In the genomic region with DNA sequence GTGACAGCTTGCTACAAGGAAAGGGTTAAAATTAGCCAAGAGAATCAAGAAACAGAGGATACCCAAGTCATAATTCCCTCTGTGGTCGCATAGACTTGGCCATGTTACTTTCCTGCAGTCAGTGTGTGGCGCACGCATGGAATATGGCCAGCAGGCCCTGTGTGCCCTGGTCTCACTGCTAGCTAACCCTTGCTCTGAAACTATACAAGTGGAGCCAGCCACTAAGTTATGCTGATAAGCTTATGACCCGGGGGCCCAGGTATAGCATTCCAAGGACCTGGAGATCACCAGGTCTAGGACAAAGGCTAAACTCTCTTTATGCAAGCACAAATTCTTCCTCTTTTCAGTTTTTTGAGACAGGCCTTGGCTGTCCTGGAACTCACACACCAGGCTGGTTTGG, we compare ENCODE assay signal across 24 mouse cellular contexts. TPM values are rescaled to one million over a fixed set of nuclear protein-coding genes. Genes with fewer than 3 reads are reported as not detected.
DNase-seq lines count a peak whose midpoint lies in the region; ATAC-seq and TF ChIP-seq lines count a peak whose summit lies in the region.
"Had no signal": no experiment of that assay in that cellular context is flagged by ENCODE, and none has a peak within 500 bp of the region (broad histone marks: within the 10 kb centered on the region; RNA-seq: fewer than 3 reads in every experiment).

No protein-coding gene starts in this region.

- no peak overlapping the region for H3K4me3 ChIP-seq in gastrocnemius, adult 2 months
- H3K4me3 ChIP-seq in liver, adult 2 months (ENCODE audit: insufficient read depth, low read depth, low read length): no peak overlapping the region
- no peak overlapping the region for H3K4me3 ChIP-seq in intestine, embryonic 15.5 days (replicated peaks)
- H3K4me3 ChIP-seq in intestine, postnatal 0 days (ENCODE audit: low read depth, low read length): no peak overlapping the region
- H3K4me3 ChIP-seq in midbrain, embryonic 10.5 days: no peak overlapping the region
- H3K4me3 ChIP-seq: embryonic facial prominence, embryonic 10.5 days; embryonic facial prominence, embryonic 12.5 days; forebrain, embryonic 13.5 days had no signal

- no peak overlapping the region for H3K4me2 ChIP-seq in intestine, embryonic 15.5 days (replicated peaks)
- no peak overlapping the region for H3K4me2 ChIP-seq in intestine, postnatal 0 days (replicated peaks; ENCODE audit: low read depth)
- H3K4me2 ChIP-seq: embryonic facial prominence, embryonic 12.5 days; forebrain, embryonic 13.5 days had no signal

- no peak for TF ChIP-seq CTCF in gastrocnemius, adult 2 months (IDR thresholded peaks at IDR 0.05)
- TF ChIP-seq CTCF in liver, adult 2 months (IDR thresholded peaks at IDR 0.05; ENCODE audit: low read depth, low read length): no peak
- TF ChIP-seq CTCF in intestine, postnatal 0 days (IDR thresholded peaks at IDR 0.05; ENCODE audit: low read depth): no peak

- peaks cover 30% of the 10 kb centered on the region for H3K4me1 ChIP-seq in liver, adult 2 months (ENCODE audit: control insufficient read depth, insufficient read depth, low read length)
- no peaks in the 10 kb centered on the region for H3K4me1 ChIP-seq in intestine, embryonic 15.5 days (replicated peaks)
- H3K4me1 ChIP-seq in intestine, postnatal 0 days (replicated peaks; ENCODE audit: control insufficient read depth, insufficient read depth, low read length): no peaks in the 10 kb centered on the region
- no peaks in the 10 kb centered on the region for H3K4me1 ChIP-seq in midbrain, embryonic 10.5 days
- H3K4me1 ChIP-seq: embryonic facial prominence, embryonic 12.5 days; forebrain, embryonic 13.5 days had no signal

- no peaks in the 10 kb centered on the region for H3K27me3 ChIP-seq in liver, adult 2 months (ENCODE audit: control insufficient read depth, insufficient read depth, low read length)
- H3K27me3 ChIP-seq in intestine, embryonic 15.5 days (replicated peaks): no peaks in the 10 kb centered on the region
- H3K27me3 ChIP-seq in intestine, postnatal 0 days (replicated peaks; ENCODE audit: control insufficient read depth, insufficient read depth, low read length): no peaks in the 10 kb centered on the region
- H3K27me3 ChIP-seq in midbrain, embryonic 10.5 days (ENCODE audit: low read depth, poor library complexity, severe bottlenecking): no peaks in the 10 kb centered on the region
- H3K27me3 ChIP-seq: CH12.LX; embryonic facial prominence, embryonic 12.5 days; forebrain, embryonic 13.5 days; Patski had no signal

- intact Hi-C loops in gastrocnemius, adult 2 months (cut with DNase I): no loop called here

- no peaks in the 10 kb centered on the region for H3K9me3 ChIP-seq in intestine, embryonic 15.5 days
- H3K9me3 ChIP-seq in intestine, postnatal 0 days (ENCODE audit: control insufficient read depth): no peaks in the 10 kb centered on the region
- H3K9me3 ChIP-seq in midbrain, embryonic 10.5 days (replicated peaks): no peaks in the 10 kb centered on the region
- H3K9me3 ChIP-seq: embryonic facial prominence, embryonic 10.5 days; embryonic facial prominence, embryonic 12.5 days; forebrain, embryonic 13.5 days; G1E had no signal

- H3K27ac ChIP-seq in gastrocnemius, adult 2 months: no peak overlapping the region
- H3K27ac ChIP-seq in liver, adult 2 months (replicated peaks; ENCODE audit: insufficient read depth, low read depth, low read length): peak overlapping the region; percentile 29
- H3K27ac ChIP-seq in intestine, embryonic 15.5 days: no peak overlapping the region
- peak overlapping the region; percentile 73 for H3K27ac ChIP-seq in intestine, postnatal 0 days (ENCODE audit: low read depth, low read length)
- no peak overlapping the region for H3K27ac ChIP-seq in midbrain, embryonic 10.5 days (replicated peaks)
- H3K27ac ChIP-seq: embryonic facial prominence, embryonic 10.5 days; embryonic facial prominence, embryonic 12.5 days; forebrain, embryonic 13.5 days had no signal

- no peak for TF ChIP-seq POLR2A in liver, adult 2 months (IDR thresholded peaks at IDR 0.05; ENCODE audit: extremely low read depth, insufficient read depth, low read length)

- no peak overlapping the region for H3K9ac ChIP-seq in liver, adult 2 months (ENCODE audit: low read depth, low read length)
- no peak overlapping the region for H3K9ac ChIP-seq in intestine, embryonic 15.5 days
- H3K9ac ChIP-seq in intestine, postnatal 0 days (ENCODE audit: low read depth, low read length): no peak overlapping the region
- H3K9ac ChIP-seq: embryonic facial prominence, embryonic 12.5 days; forebrain, embryonic 13.5 days had no signal

- DNase-seq in gastrocnemius, adult 2 months: peak; percentile 11
- no peak for DNase-seq in gastrocnemius, postnatal 25 days
- DNase-seq in liver, adult 2 months (ENCODE audit: extremely low read depth, low read depth, low spot score): peak; percentile 66
- DNase-seq in liver: no peak
- DNase-seq in midbrain, embryonic 10.5 days (ENCODE audit: low spot score): no peak
- DNase-seq: adrenal gland, adult 8-10 months; adrenal gland, postnatal 14 days; adrenal gland, postnatal 36 days; B cell, adult 2 months; cerebellum, adult 11-12 months; cerebellum, adult 2 months; cerebellum, adult 9-10 months; cerebellum, postnatal 10 days; cerebellum, postnatal 25 days had no signal

- ATAC-seq in intestine, embryonic 15.5 days: 0 out of 2 replicates have a peak, but pooled peaks have one; percentile 37
- ATAC-seq in intestine, postnatal 0 days: peak; percentile 62
- ATAC-seq: activated CD4-positive, CD25-positive, alpha-beta regulatory T cell, adult 4 months; CD4-positive, CD25-positive, alpha-beta regulatory T cell, adult 4 months; forebrain, embryonic 13.5 days; Patski had no signal

- 42% methylated on average over 4 of the region's 4 CpGs for WGBS in liver, adult 2 months
- 88% methylated on average over 4 of the region's 4 CpGs for WGBS in intestine, embryonic 15.5 days
- 60% methylated on average over 4 of the region's 4 CpGs for WGBS in intestine, postnatal 0 days
- WGBS in midbrain, embryonic 10.5 days: 95% methylated on average over 4 of the region's 4 CpGs

- H3K36me3 ChIP-seq in liver, adult 2 months (ENCODE audit: control insufficient read depth, insufficient read depth, low read length): peaks cover 25% of the 10 kb centered on the region
- H3K36me3 ChIP-seq in intestine, embryonic 15.5 days: peaks cover 13% of the 10 kb centered on the region
- peaks cover 39% of the 10 kb centered on the region for H3K36me3 ChIP-seq in intestine, postnatal 0 days (ENCODE audit: control insufficient read depth, insufficient read depth)
- H3K36me3 ChIP-seq in midbrain, embryonic 10.5 days: peaks cover 90% of the 10 kb centered on the region

- peaks cover 4% of the 10 kb centered on the region; the same call in 1 of the 2 replicates for H3K79me2 ChIP-seq in liver, adult 2 months (ENCODE audit: control insufficient read depth, insufficient read depth, low read length)

RNA-seq across cellular contexts. Expression of a gene that starts 11.7 kb away (rescaled TPM):
- total RNA-seq in gastrocnemius, adult 2 months (2021): 10 to 100 TPM; 18.7 to 19.3 TPM
- total RNA-seq in gastrocnemius, postnatal 25 days (2021): 10 to 100 TPM; 13.3 to 13.9 TPM
- 27.8 and 33.6 TPM in 2 replicates for total RNA-seq in liver, adult 2 months (2014; rRNA removed)
- polyA plus RNA-seq in liver, adult 2 months (2012; rRNA removed): 11.8 and 14.7 TPM in 2 replicates
- polyA plus RNA-seq in intestine, embryonic 15.5 days (2015; fragmentation: Nextera tagmentation; extraction: Ambion mirVana): 34.1 and 38.7 TPM in 2 replicates
- polyA plus RNA-seq in intestine, postnatal 0 days (2015; fragmentation: Nextera tagmentation; extraction: Ambion mirVana): 39.5 and 41.6 TPM in 2 replicates
- 63.8 and 65.9 TPM in 2 replicates for polyA plus RNA-seq in midbrain, embryonic 10.5 days (2016; fragmentation: Nextera tagmentation; extraction: Ambion mirVana)

RNA-seq across cellular contexts. Expression of a gene that starts 11.8 kb away (rescaled TPM):
- 10 to 100 TPM in 1 of 2 experiments, 1 to 10 TPM in 1; 9.3 to 13.2 TPM for total RNA-seq in gastrocnemius, adult 2 months (2021)
- total RNA-seq in gastrocnemius, postnatal 25 days (2021): 10 to 100 TPM in 1 of 2 experiments, 1 to 10 TPM in 1; 9.4 to 10.1 TPM
- 683 and 898 TPM in 2 replicates for total RNA-seq in liver, adult 2 months (2014; rRNA removed)
- polyA plus RNA-seq in liver, adult 2 months (2012; rRNA removed): 622 and 696 TPM in 2 replicates
- 51.4 and 65.0 TPM in 2 replicates for polyA plus RNA-seq in intestine, embryonic 15.5 days (2015; fragmentation: Nextera tagmentation; extraction: Ambion mirVana)
- 148 and 182 TPM in 2 replicates for polyA plus RNA-seq in intestine, postnatal 0 days (2015; fragmentation: Nextera tagmentation; extraction: Ambion mirVana)
- 33.3 and 36.0 TPM in 2 replicates for polyA plus RNA-seq in midbrain, embryonic 10.5 days (2016; fragmentation: Nextera tagmentation; extraction: Ambion mirVana)

RNA-seq across cellular contexts. Expression of a gene that starts 32.3 kb away (rescaled TPM):
- 1 to 10 TPM; 3.7 to 5.4 TPM for total RNA-seq in gastrocnemius, adult 2 months (2021)
- 1 to 10 TPM; 5.8 to 7.7 TPM for total RNA-seq in gastrocnemius, postnatal 25 days (2021)
- total RNA-seq in liver, adult 2 months (2014; rRNA removed): 15.6 and 20.1 TPM in 2 replicates
- 9.3 and 10.8 TPM in 2 replicates for polyA plus RNA-seq in liver, adult 2 months (2012; rRNA removed)
- polyA plus RNA-seq in intestine, embryonic 15.5 days (2015; fragmentation: Nextera tagmentation; extraction: Ambion mirVana): 53.4 and 59.8 TPM in 2 replicates
- 28.7 and 29.3 TPM in 2 replicates for polyA plus RNA-seq in intestine, postnatal 0 days (2015; fragmentation: Nextera tagmentation; extraction: Ambion mirVana)
- 57.5 and 60.4 TPM in 2 replicates for polyA plus RNA-seq in midbrain, embryonic 10.5 days (2016; fragmentation: Nextera tagmentation; extraction: Ambion mirVana)
- polyA plus RNA-seq: G1E had no signal

RNA-seq across cellular contexts. Expression of a gene that starts 37.9 kb away (rescaled TPM):
- 1 to 10 TPM; 5.6 to 8.3 TPM for total RNA-seq in gastrocnemius, adult 2 months (2021)
- total RNA-seq in gastrocnemius, postnatal 25 days (2021): 10 to 100 TPM in 1 of 2 experiments, 1 to 10 TPM in 1; 9.2 to 14.7 TPM
- 13.6 and 21.1 TPM in 2 replicates for total RNA-seq in liver, adult 2 months (2014; rRNA removed)
- 17.6 and 18.6 TPM in 2 replicates for polyA plus RNA-seq in liver, adult 2 months (2012; rRNA removed)
- polyA plus RNA-seq in intestine, embryonic 15.5 days (2015; fragmentation: Nextera tagmentation; extraction: Ambion mirVana): 88.8 and 95.7 TPM in 2 replicates
- polyA plus RNA-seq in intestine, postnatal 0 days (2015; fragmentation: Nextera tagmentation; extraction: Ambion mirVana): 260 and 264 TPM in 2 replicates
- 33.6 and 34.1 TPM in 2 replicates for polyA plus RNA-seq in midbrain, embryonic 10.5 days (2016; fragmentation: Nextera tagmentation; extraction: Ambion mirVana)

Comparison
In these comparisons a context has a peak if more than half of its experiments do, and no peak if none do; other contexts are left out.
1. DNase-seq: peak in gastrocnemius, adult 2 months (single experiment) and liver, adult 2 months (single experiment); none in gastrocnemius, postnatal 25 days (single experiment), liver (single experiment) and midbrain, embryonic 10.5 days (single experiment).
2. H3K27ac ChIP-seq: peak in liver, adult 2 months (single experiment) and intestine, postnatal 0 days (single experiment); none in gastrocnemius, adult 2 months (single experiment), intestine, embryonic 15.5 days (single experiment) and midbrain, embryonic 10.5 days (single experiment).